Mouse (Mus musculus): ENCODE results near the gene Cggbp1. TPM values are rescaled to one million over a fixed set of nuclear protein-coding genes. Genes with fewer than 3 reads are reported as not detected.
"Not testable (repeated sequence)": the region's sequence is repeated elsewhere in the genome, so short reads cannot be mapped to it uniquely, and the experiment has no call there.

The Cggbp1 gene
- polyA plus RNA-seq, 1 experiment: 12.9 TPM

DNA sequence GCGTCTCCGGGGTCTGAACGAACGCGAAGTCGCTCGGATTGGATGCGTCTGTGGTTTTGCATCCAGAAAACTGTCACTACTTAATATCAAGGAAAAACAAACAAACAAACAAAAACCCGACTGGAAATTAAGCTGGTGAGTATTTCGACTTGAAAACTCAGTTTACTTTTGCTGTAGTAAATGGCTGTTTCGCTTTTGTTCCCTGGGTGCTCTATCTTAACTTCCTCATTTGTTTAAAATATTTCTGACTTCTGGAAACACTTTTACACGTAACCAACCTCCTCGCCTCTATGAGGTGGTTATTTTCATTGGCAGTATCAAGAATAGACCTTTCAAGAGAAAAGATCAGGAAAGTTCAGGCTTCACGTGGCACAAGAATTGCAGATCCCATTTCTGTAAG, 1.1 kb downstream of the Cggbp1 start:
- no peak for TF ChIP-seq POLR2A (IDR thresholded peaks at IDR 0.05; ENCODE audit: control insufficient read depth, low read depth, low read length)
- peak overlapping the region; percentile 98 for H3K4me3 ChIP-seq (ENCODE audit: control insufficient read depth, low read depth, low read length)

DNA sequence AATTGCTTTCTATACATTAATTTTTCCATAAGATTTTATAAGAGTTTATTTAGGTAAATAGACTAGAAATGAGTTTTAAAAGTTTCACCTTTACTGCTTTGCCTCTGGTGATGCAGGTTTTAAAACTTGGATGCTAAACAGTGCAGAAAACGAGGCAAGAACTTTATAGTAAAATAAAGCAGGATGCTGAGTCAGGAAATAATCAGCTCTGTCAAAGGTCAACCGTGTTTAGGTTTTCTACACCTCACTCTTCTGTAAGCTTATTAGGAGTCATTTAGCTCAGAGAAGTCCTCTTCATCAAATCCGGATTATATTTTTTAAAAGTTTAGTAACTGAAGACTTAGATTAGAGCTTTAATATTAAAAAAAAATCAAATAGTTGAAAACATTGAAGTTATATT, 5.2 kb downstream of the Cggbp1 start:
- H3K4me1 ChIP-seq (ENCODE audit: control insufficient read depth, insufficient read depth, low read length): peaks cover 4% of the 10 kb centered on the region; the same call in 1 of the 2 replicates
- no peak overlapping the region for H3K4me3 ChIP-seq (ENCODE audit: control insufficient read depth, low read depth, low read length)
- no peaks in the 10 kb centered on the region for H3K27me3 ChIP-seq (ENCODE audit: control insufficient read depth, insufficient read depth, low read length)
- no peak for TF ChIP-seq CTCF (IDR thresholded peaks at IDR 0.05; ENCODE audit: control insufficient read depth, insufficient read depth, insufficient replicate concordance, low read depth, low read length)
- H3K36me3 ChIP-seq (ENCODE audit: control insufficient read depth, insufficient read depth, low read length): peaks cover 3% of the 10 kb centered on the region
- H3K27ac ChIP-seq (ENCODE audit: control insufficient read depth, insufficient read depth, low read depth, low read length): no peak overlapping the region

More for the DNA sequence above, 1.1 kb downstream of the Cggbp1 start:
- Histone ChIP-seq H3K36me3 (ENCODE audit: control insufficient read depth, insufficient read depth, low read length) (peaks cover 3% of the 10 kb centered on the region), H3K27ac (ENCODE audit: control insufficient read depth, insufficient read depth, low read depth, low read length) (peak overlapping the region; percentile 97; the same call in 1 of the 2 replicates), H3K27me3 (ENCODE audit: control insufficient read depth, insufficient read depth, low read length) (no peaks in the 10 kb centered on the region), H3K4me1 (ENCODE audit: control insufficient read depth, insufficient read depth, low read length) (peaks cover 10% of the 10 kb centered on the region)

DNA sequence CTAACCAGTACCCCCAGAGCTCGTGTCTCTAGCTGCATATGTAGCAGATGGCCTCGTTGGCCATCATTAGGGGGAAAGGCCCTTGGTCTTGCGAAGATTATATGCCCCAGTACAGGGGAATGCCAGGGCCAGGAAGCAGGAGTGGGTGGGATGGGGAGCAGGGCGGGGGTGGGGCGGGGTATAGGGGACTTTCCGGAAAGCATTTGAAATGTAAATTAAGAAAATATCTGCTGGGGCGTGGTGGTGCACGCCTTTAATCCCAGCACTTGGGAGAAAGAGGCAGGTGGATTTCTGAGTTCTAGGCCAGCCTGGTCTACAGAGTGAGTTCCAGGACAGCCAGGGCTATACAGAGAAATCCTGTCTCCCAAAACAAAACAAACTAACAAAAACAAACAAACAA, 14.0 kb downstream of the Cggbp1 start:
- H3K4me3 ChIP-seq (ENCODE audit: control insufficient read depth, low read depth, low read length); H3K27ac ChIP-seq (ENCODE audit: control insufficient read depth, insufficient read depth, low read depth, low read length); H3K36me3 ChIP-seq (ENCODE audit: control insufficient read depth, insufficient read depth, low read length); H3K27me3 ChIP-seq (ENCODE audit: control insufficient read depth, insufficient read depth, low read length); H3K4me1 ChIP-seq (ENCODE audit: control insufficient read depth, insufficient read depth, low read length): not testable (repeated sequence)

DNA sequence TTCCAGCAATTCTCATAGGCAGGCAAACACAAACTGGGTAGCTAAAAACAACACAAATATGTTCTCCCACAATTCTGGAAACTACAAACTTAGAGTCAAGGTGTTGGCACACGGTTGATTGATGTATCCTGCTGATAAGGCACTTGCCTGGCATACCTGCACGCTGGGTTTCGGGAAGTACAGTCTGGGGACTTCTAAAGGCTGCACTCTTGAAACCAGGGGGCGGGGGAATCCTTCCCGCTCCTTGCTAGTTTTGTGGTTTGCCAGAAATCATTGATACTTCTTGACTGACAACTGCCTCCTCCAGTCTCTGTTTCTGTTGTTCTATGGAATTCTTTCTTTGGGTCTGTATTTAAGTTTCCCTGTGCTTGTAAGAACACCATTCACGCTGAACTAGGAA, 16.8 kb downstream of the Cggbp1 start:
- no peaks in the 10 kb centered on the region for H3K36me3 ChIP-seq (ENCODE audit: control insufficient read depth, insufficient read depth, low read length)
- H3K4me1 ChIP-seq (ENCODE audit: control insufficient read depth, insufficient read depth, low read length): no peaks in the 10 kb centered on the region
- no peak overlapping the region for H3K4me3 ChIP-seq (ENCODE audit: control insufficient read depth, low read depth, low read length)
- TF ChIP-seq CTCF (IDR thresholded peaks at IDR 0.05; ENCODE audit: control insufficient read depth, insufficient read depth, insufficient replicate concordance, low read depth, low read length) (no peak), POLR2A (IDR thresholded peaks at IDR 0.05; ENCODE audit: control insufficient read depth, low read depth, low read length) (no peak)
- no peaks in the 10 kb centered on the region for H3K27me3 ChIP-seq (ENCODE audit: control insufficient read depth, insufficient read depth, low read length)
- H3K27ac ChIP-seq (ENCODE audit: control insufficient read depth, insufficient read depth, low read depth, low read length): no peak overlapping the region

DNA sequence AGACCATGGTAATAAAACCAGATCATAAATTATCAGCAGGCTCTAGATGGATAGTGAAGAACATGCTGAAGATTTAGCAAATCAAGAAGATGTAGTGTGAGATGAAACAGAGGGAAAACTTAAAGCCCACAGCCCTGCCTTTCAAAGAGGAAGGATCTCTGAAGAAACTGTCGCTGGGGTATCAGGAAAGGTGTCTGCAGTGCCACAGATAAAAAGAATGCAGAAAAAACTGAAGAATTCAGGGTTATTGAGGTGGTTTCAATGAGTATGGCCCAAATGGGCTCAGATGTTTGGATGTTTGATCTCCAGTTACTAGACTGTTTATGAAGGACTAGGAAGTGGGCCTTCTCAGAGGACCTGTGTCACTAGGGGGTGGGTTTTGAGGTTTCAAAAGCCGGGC, 17.8 kb downstream of the Cggbp1 start:
- H3K27me3 ChIP-seq (ENCODE audit: control insufficient read depth, insufficient read depth, low read length): no peaks in the 10 kb centered on the region
- H3K4me1 ChIP-seq (ENCODE audit: control insufficient read depth, insufficient read depth, low read length): no peaks in the 10 kb centered on the region
- TF ChIP-seq CTCF (IDR thresholded peaks at IDR 0.05; ENCODE audit: control insufficient read depth, insufficient read depth, insufficient replicate concordance, low read depth, low read length) (no peak), POLR2A (IDR thresholded peaks at IDR 0.05; ENCODE audit: control insufficient read depth, low read depth, low read length) (no peak)
- H3K27ac ChIP-seq (ENCODE audit: control insufficient read depth, insufficient read depth, low read depth, low read length): no peak overlapping the region
- H3K36me3 ChIP-seq (ENCODE audit: control insufficient read depth, insufficient read depth, low read length): no peaks in the 10 kb centered on the region
- no peak overlapping the region for H3K4me3 ChIP-seq (ENCODE audit: control insufficient read depth, low read depth, low read length)

DNA sequence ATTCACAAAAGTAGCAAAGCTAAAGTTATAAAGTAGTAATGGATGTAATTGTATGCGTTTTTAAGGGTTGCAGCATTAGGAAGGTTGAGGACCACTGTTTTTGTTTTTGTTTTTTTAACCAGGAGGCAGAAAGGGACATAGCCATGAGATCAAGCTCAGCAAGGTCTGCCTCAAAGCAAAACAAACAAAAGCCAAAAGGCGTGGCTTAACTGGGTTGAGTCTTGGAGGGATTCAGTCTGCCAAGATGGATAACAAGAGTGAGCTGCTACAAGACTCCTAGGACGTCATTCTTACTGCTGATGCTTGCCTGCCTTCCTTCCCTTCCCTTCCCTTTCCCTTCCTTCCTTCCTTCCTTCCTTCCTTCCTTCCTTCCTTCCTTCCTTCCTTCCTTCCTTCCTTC, 20.5 kb downstream of the Cggbp1 start:
- H3K36me3 ChIP-seq (ENCODE audit: control insufficient read depth, insufficient read depth, low read length): no peaks in the 10 kb centered on the region
- no peak overlapping the region for H3K4me3 ChIP-seq (ENCODE audit: control insufficient read depth, low read depth, low read length)
- H3K27ac ChIP-seq (ENCODE audit: control insufficient read depth, insufficient read depth, low read depth, low read length): no peak overlapping the region
- H3K27me3 ChIP-seq (ENCODE audit: control insufficient read depth, insufficient read depth, low read length): no peaks in the 10 kb centered on the region
- no peaks in the 10 kb centered on the region for H3K4me1 ChIP-seq (ENCODE audit: control insufficient read depth, insufficient read depth, low read length)
- no peak for TF ChIP-seq POLR2A (IDR thresholded peaks at IDR 0.05; ENCODE audit: control insufficient read depth, low read depth, low read length)
- TF ChIP-seq CTCF (IDR thresholded peaks at IDR 0.05; ENCODE audit: control insufficient read depth, insufficient read depth, insufficient replicate concordance, low read depth, low read length): no peak

DNA sequence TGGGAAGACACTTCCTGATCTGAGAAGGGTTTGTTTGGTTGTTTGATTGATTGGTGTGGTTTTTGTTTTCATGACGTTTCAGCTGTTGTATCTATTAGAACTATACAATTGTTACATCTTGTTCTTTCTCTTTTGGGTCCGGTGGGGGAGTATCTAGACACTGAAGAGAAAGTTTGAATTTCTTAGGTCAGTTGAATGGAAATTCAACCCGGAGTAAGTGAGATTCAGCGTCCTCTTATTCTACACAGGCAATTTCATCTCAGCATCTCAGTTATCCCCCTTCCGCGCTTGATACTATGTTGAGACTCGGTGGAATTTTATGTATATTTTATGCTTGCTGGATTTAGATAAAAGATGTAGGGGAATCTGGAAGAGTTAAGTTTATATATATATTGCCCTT, 21.0 kb downstream of the Cggbp1 start:
- H3K4me3 ChIP-seq (ENCODE audit: control insufficient read depth, low read depth, low read length): no peak overlapping the region
- no peaks in the 10 kb centered on the region for H3K4me1 ChIP-seq (ENCODE audit: control insufficient read depth, insufficient read depth, low read length)
- H3K27ac ChIP-seq (ENCODE audit: control insufficient read depth, insufficient read depth, low read depth, low read length): no peak overlapping the region

More for the DNA sequence above, 21.0 kb downstream of the Cggbp1 start:
- H3K36me3 ChIP-seq (ENCODE audit: control insufficient read depth, insufficient read depth, low read length): no peaks in the 10 kb centered on the region
- TF ChIP-seq POLR2A (IDR thresholded peaks at IDR 0.05; ENCODE audit: control insufficient read depth, low read depth, low read length) (no peak), CTCF (IDR thresholded peaks at IDR 0.05; ENCODE audit: control insufficient read depth, insufficient read depth, insufficient replicate concordance, low read depth, low read length) (no peak)
- H3K27me3 ChIP-seq (ENCODE audit: control insufficient read depth, insufficient read depth, low read length): no peaks in the 10 kb centered on the region
